Mouse (Mus musculus) midbrain, embryonic 10.5 days (tissue): ENCODE data around the gene Alg14. TPM values are rescaled to one million over a fixed set of nuclear protein-coding genes. Genes with fewer than 3 reads are reported as not detected.

Source experiments
- DNase-seq: peaks from one replicate; pipeline ENCODE4 v3.0.0-alpha.2; 2017; ENCODE audit warnings: low spot score
- H3K27ac ChIP-seq: fragments of 300-500 bp; sonication (generic); replicated peaks from 2 replicates; pipeline ENCODE4 v1.5.1; 2016; ENCODE audit warnings: mild to moderate bottlenecking
- H3K27me3 ChIP-seq: fragments of 300-500 bp; sonication (generic); 2 replicates; pipeline ENCODE4 v1.6.1; 2016; ENCODE audit warnings: low read depth, mild to moderate bottlenecking; ENCODE audit not compliant: poor library complexity, severe bottlenecking
- H3K36me3 ChIP-seq: fragments of 300-500 bp; sonication (generic); 2 replicates; pipeline ENCODE4 v1.6.1; 2016; ENCODE audit warnings: mild to moderate bottlenecking, moderate library complexity
- H3K4me1 ChIP-seq: fragments of 300-500 bp; sonication (generic); 2 replicates; pipeline ENCODE4 v1.6.1; 2016
- H3K4me3 ChIP-seq: fragments of 300-500 bp; sonication (generic); 2 replicates; pipeline ENCODE4 v1.5.1; 2016; ENCODE audit warnings: mild to moderate bottlenecking, moderate library complexity
- H3K9me3 ChIP-seq: fragments of 300-500 bp; sonication (generic); replicated peaks from 2 replicates; pipeline ENCODE4 v1.6.1; 2016; ENCODE audit warnings: mild to moderate bottlenecking
- WGBS: fragments of 180-500 bp; shearing (Covaris S2); methylation state at CpG from one replicate; pipeline ENCODE4 v1.1.7; 2016; 5-methylcytosine and 5-hydroxymethylcytosine counted together
- polyA plus RNA-seq: library from polyadenylated mRNA; unstranded; fragments of >200 nt; fragmentation: Nextera tagmentation; extraction: Ambion mirVana; gene quantifications from 2 replicates; pipeline ENCODE4 v1.2.1, GENCODE M21; 2016

Gene Alg14
- polyA plus RNA-seq, 1 experiment from 2014 or later: 37.3 TPM

- no peaks in the 10 kb centered on the region for H3K36me3 ChIP-seq
- no peak overlapping the region for H3K4me3 ChIP-seq
- no peaks in the 10 kb centered on the region for H3K9me3 ChIP-seq
- peaks cover 74% of the 10 kb centered on the region for H3K4me1 ChIP-seq
- WGBS: 72% methylated on average over 6 of the region's 6 CpGs
- no peak for DNase-seq
- peak overlapping the region; percentile 76 for H3K27ac ChIP-seq
- peaks cover 28% of the 10 kb centered on the region for H3K27me3 ChIP-seq
Observed at GRCm38 (mm10) chr3:121345643-121346000, 54.0 kb downstream of the Alg14 start.

GRCm38 (mm10) chr3:121346507-121347267 lies 55.1 kb downstream of the Alg14 start:
- 93% methylated on average over 12 of the region's 12 CpGs for WGBS
- H3K4me1 ChIP-seq: peaks cover 76% of the 10 kb centered on the region

GRCm38 (mm10) chr3:121348792-121349191 lies 57.2 kb downstream of the Alg14 start:
- Histone ChIP-seq H3K27ac (peak overlapping the region; percentile 83; the same call in 1 of the 2 replicates), H3K9me3 (no peaks in the 10 kb centered on the region), H3K4me1 (peaks cover 68% of the 10 kb centered on the region), H3K4me3 (peak overlapping the region; percentile 34; the same call in 1 of the 2 replicates), H3K27me3 (peaks cover 44% of the 10 kb centered on the region), H3K36me3 (no peaks in the 10 kb centered on the region)
- 82% methylated on average over 6 of the region's 6 CpGs for WGBS
- no peak for DNase-seq

More at GRCm38 (mm10) chr3:121346507-121347267, 55.1 kb downstream of the Alg14 start:
- Histone ChIP-seq H3K27me3 (peaks cover 36% of the 10 kb centered on the region), H3K4me3 (no peak overlapping the region), H3K9me3 (no peaks in the 10 kb centered on the region), H3K27ac (no peak overlapping the region), H3K36me3 (no peaks in the 10 kb centered on the region)
- DNase-seq: no peak

- Histone ChIP-seq H3K27me3 (peaks cover 44% of the 10 kb centered on the region), H3K4me1 (peaks cover 60% of the 10 kb centered on the region), H3K36me3 (no peaks in the 10 kb centered on the region), H3K27ac (peak overlapping the region; percentile 83), H3K9me3 (no peaks in the 10 kb centered on the region), H3K4me3 (peak overlapping the region; percentile 34)
- DNase-seq: peak; percentile 74
- whole genome bisulfite sequencing: 30% methylated on average over 33 of the region's 33 CpGs
Observed at GRCm38 (mm10) chr3:121349334-121350169, 58.0 kb downstream of the Alg14 start.

GRCm38 (mm10) chr3:121351257-121351656 lies 59.7 kb downstream of the Alg14 start:
- H3K27me3 ChIP-seq: peaks cover 39% of the 10 kb centered on the region
- H3K27ac ChIP-seq: no peak overlapping the region
- WGBS: 95% methylated on average over 6 of the region's 6 CpGs
- H3K4me3 ChIP-seq: no peak overlapping the region
- H3K4me1 ChIP-seq: peaks cover 46% of the 10 kb centered on the region
- DNase-seq: no peak
- H3K9me3 ChIP-seq: no peaks in the 10 kb centered on the region
- H3K36me3 ChIP-seq: no peaks in the 10 kb centered on the region

- Histone ChIP-seq H3K4me1 (peaks cover 26% of the 10 kb centered on the region), H3K36me3 (no peaks in the 10 kb centered on the region), H3K4me3 (no peak overlapping the region), H3K27ac (no peak overlapping the region), H3K27me3 (peaks cover 23% of the 10 kb centered on the region), H3K9me3 (no peaks in the 10 kb centered on the region)
- 91% methylated on average over 9 of the region's 9 CpGs for WGBS
- DNase-seq: no peak
Observed at GRCm38 (mm10) chr3:121354281-121354680, 62.7 kb downstream of the Alg14 start.

GRCm38 (mm10) chr3:121354861-121355470 lies 63.4 kb downstream of the Alg14 start:
- peaks cover 22% of the 10 kb centered on the region for H3K4me1 ChIP-seq
- WGBS: 90% methylated on average over 18 of the region's 18 CpGs

GRCm38 (mm10) chr3:121355569-121355968 lies 64.0 kb downstream of the Alg14 start:
- 88% methylated on average over 9 of the region's 9 CpGs for WGBS
- Histone ChIP-seq H3K9me3 (no peaks in the 10 kb centered on the region), H3K4me1 (peaks cover 16% of the 10 kb centered on the region), H3K36me3 (no peaks in the 10 kb centered on the region), H3K4me3 (no peak overlapping the region), H3K27me3 (peaks cover 17% of the 10 kb centered on the region; the same call in 1 of the 2 replicates), H3K27ac (no peak overlapping the region)
- DNase-seq: no peak

More at GRCm38 (mm10) chr3:121354861-121355470, 63.4 kb downstream of the Alg14 start:
- H3K27ac ChIP-seq: no peak overlapping the region
- no peaks in the 10 kb centered on the region for H3K36me3 ChIP-seq
- no peak overlapping the region for H3K4me3 ChIP-seq
- H3K9me3 ChIP-seq: no peaks in the 10 kb centered on the region
- peaks cover 23% of the 10 kb centered on the region for H3K27me3 ChIP-seq
- no peak for DNase-seq

GRCm38 (mm10) chr3:121356111-121356510 lies 64.5 kb downstream of the Alg14 start:
- no peak for DNase-seq
- Histone ChIP-seq H3K4me1 (peaks cover 15% of the 10 kb centered on the region), H3K27me3 (peaks cover 14% of the 10 kb centered on the region; the same call in 1 of the 2 replicates), H3K27ac (no peak overlapping the region), H3K36me3 (no peaks in the 10 kb centered on the region), H3K4me3 (no peak overlapping the region), H3K9me3 (no peaks in the 10 kb centered on the region)
- WGBS: 86% methylated on average over 6 of the region's 6 CpGs

- Histone ChIP-seq H3K27ac (no peak overlapping the region), H3K4me3 (no peak overlapping the region), H3K36me3 (no peaks in the 10 kb centered on the region), H3K27me3 (peaks cover 5% of the 10 kb centered on the region; the same call in 1 of the 2 replicates), H3K9me3 (no peaks in the 10 kb centered on the region), H3K4me1 (peaks cover 13% of the 10 kb centered on the region)
- 74% methylated on average over 3 of the region's 3 CpGs for WGBS
- no peak for DNase-seq
Observed at GRCm38 (mm10) chr3:121357030-121357429, 65.5 kb downstream of the Alg14 start.

- H3K9me3 ChIP-seq: no peaks in the 10 kb centered on the region
- no peak overlapping the region for H3K4me3 ChIP-seq
- DNase-seq: no peak
- no peak overlapping the region for H3K27ac ChIP-seq
- no peaks in the 10 kb centered on the region for H3K36me3 ChIP-seq
- no peaks in the 10 kb centered on the region for H3K27me3 ChIP-seq
- 80% methylated on average over 2 of the region's 2 CpGs for WGBS
- peaks cover 13% of the 10 kb centered on the region for H3K4me1 ChIP-seq
Observed at GRCm38 (mm10) chr3:121358285-121358684, 66.7 kb downstream of the Alg14 start.

- Histone ChIP-seq H3K4me3 (no peak overlapping the region), H3K36me3 (no peaks in the 10 kb centered on the region), H3K9me3 (no peaks in the 10 kb centered on the region), H3K27me3 (no peaks in the 10 kb centered on the region), H3K4me1 (peaks cover 13% of the 10 kb centered on the region), H3K27ac (no peak overlapping the region)
- WGBS: 87% methylated on average over 6 of the region's 6 CpGs
- DNase-seq: no peak
Observed at GRCm38 (mm10) chr3:121358850-121359249, 67.3 kb downstream of the Alg14 start.
